In genomic region chr2:65101388-65101787, GRCm38 (mm10) we compare ENCODE assay signal across 21 mouse cellular contexts.
A peak's percentile ranks its signal among the peaks of the same experiment; 100 is the strongest.
DNase-seq lines count a peak whose midpoint lies in the region; ATAC-seq and TF ChIP-seq lines count a peak whose summit lies in the region.
"Had no signal": no experiment of that assay in that cellular context is flagged by ENCODE, and none has a peak within 500 bp of the region (broad histone marks: within the 10 kb centered on the region; RNA-seq: fewer than 3 reads in every experiment).

No protein-coding gene starts in this region.

- ATAC-seq in granulocyte monocyte progenitor cell, adult 5-6 weeks (replicated peaks; ENCODE audit: poor library complexity, severe bottlenecking) = peak; percentile 94
- ATAC-seq: activated CD4-positive, CD25-positive, alpha-beta regulatory T cell, adult 4 months; Patski had no signal

- H3K4me1 ChIP-seq in liver, adult 2 months (ENCODE audit: control insufficient read depth, insufficient read depth, low read length) = peaks cover 1% of the 10 kb centered on the region; the same call in 1 of the 2 replicates
- H3K4me1 ChIP-seq: forebrain, embryonic 12.5 days; heart, embryonic 15.5 days; lung, embryonic 15.5 days; neural tube, embryonic 12.5 days had no signal

- no peak for TF ChIP-seq CTCF in liver, adult 2 months (IDR thresholded peaks at IDR 0.05; ENCODE audit: low read depth, low read length)

- TF ChIP-seq POLR2A in liver, adult 2 months (IDR thresholded peaks at IDR 0.05; ENCODE audit: extremely low read depth, insufficient read depth, low read length) = no peak

- no peak overlapping the region for H3K4me3 ChIP-seq in liver, adult 2 months (ENCODE audit: insufficient read depth, low read depth, low read length)
- H3K4me3 ChIP-seq: embryonic facial prominence, embryonic 10.5 days; forebrain, embryonic 12.5 days; heart, adult 2 months; heart, embryonic 15.5 days; lung, embryonic 15.5 days; neural tube, embryonic 12.5 days had no signal

- H3K36me3 ChIP-seq in liver, adult 2 months (ENCODE audit: control insufficient read depth, insufficient read depth, low read length) = peaks cover 61% of the 10 kb centered on the region
- H3K36me3 ChIP-seq: embryonic facial prominence, embryonic 10.5 days; forebrain, embryonic 12.5 days; heart, embryonic 15.5 days; lung, embryonic 15.5 days; neural tube, embryonic 12.5 days had no signal

- 22% methylated on average over 2 of the region's 2 CpGs for WGBS in liver, adult 2 months

- H3K9ac ChIP-seq in liver, adult 2 months (ENCODE audit: low read depth, low read length) = no peak overlapping the region
- H3K9ac ChIP-seq: forebrain, embryonic 12.5 days; heart, embryonic 15.5 days; lung, embryonic 15.5 days; neural tube, embryonic 12.5 days had no signal

- no peak overlapping the region for H3K27ac ChIP-seq in liver, adult 2 months (replicated peaks; ENCODE audit: insufficient read depth, low read depth, low read length)
- H3K27ac ChIP-seq: embryonic facial prominence, embryonic 10.5 days; forebrain, embryonic 12.5 days; heart, adult 2 months; heart, embryonic 15.5 days; kidney, postnatal 0 days; lung, embryonic 15.5 days; neural tube, embryonic 12.5 days had no signal

- peak; percentile 74 for DNase-seq in liver, adult 2 months (ENCODE audit: extremely low read depth, low read depth, low spot score)
- no peak for DNase-seq in liver
- DNase-seq in testis, postnatal 14 days (ENCODE audit: low spot score) = peak; percentile 38
- DNase-seq in testis, postnatal 10 days (ENCODE audit: low spot score) = no peak
- no peak for DNase-seq in thymus, postnatal 25 days
- DNase-seq in cerebellum, postnatal 14 days = no peak
- DNase-seq: cerebellum, adult 18-20 months; cerebellum, postnatal 36 days; gastrocnemius, postnatal 10 days; heart, adult 2 months; kidney, adult 18-20 months; thymus, postnatal 36 days had no signal

- no peaks in the 10 kb centered on the region; the same call in 1 of the 2 replicates for H3K79me2 ChIP-seq in liver, adult 2 months (ENCODE audit: control insufficient read depth, insufficient read depth, low read length)

- H3K27me3 ChIP-seq in liver, adult 2 months (ENCODE audit: control insufficient read depth, insufficient read depth, low read length) = no peaks in the 10 kb centered on the region
- H3K27me3 ChIP-seq: forebrain, embryonic 12.5 days; heart, embryonic 15.5 days; lung, embryonic 15.5 days; neural tube, embryonic 12.5 days; Patski had no signal

Comparison
In these comparisons a context has a peak if more than half of its experiments do, and no peak if none do; other contexts are left out.
1. DNase-seq: peak in liver, adult 2 months (single experiment) and testis, postnatal 14 days (single experiment); none in liver (single experiment), testis, postnatal 10 days (single experiment), thymus, postnatal 25 days (single experiment) and cerebellum, postnatal 14 days (0 of 2).